Mouse (Mus musculus): ENCODE measurements around the gene Sprr2b. TPM values are rescaled to one million over a fixed set of nuclear protein-coding genes. Genes with fewer than 3 reads are reported as not detected.
"Not testable (repeated sequence)": the region's sequence is repeated elsewhere in the genome, so short reads cannot be mapped to it uniquely, and the experiment has no call there.

The Sprr2b gene
- total RNA-seq (2014; fragmentation: Nextera tagmentation) (not detected in 2 replicates), total RNA-seq (2017) (not detected in 2 replicates), polyA plus RNA-seq (2012) (not detected in 2 replicates)

DNA sequence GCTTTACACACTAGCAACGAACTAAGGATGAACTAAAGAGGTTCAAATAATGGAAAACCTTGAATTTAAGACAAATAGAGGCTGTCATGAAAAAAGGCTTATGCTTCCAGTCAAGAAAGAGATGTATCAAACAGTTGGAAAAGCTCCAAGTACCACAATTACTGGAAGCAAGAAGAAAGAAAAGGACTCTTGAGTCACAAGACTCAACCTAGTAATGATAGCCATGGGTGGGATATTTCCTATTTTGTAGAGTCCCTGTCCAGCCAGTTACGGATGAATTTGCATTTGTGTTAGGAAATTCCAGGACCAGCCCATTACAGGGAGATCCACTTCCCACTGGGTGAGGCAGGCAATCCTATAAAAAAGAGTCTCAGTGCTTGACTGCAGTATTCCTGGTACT is at the start of gene Sprr2b:
Sprr2b (plus strand) TSS at position 301 of the 400 bp plus-strand sequence.
- no peaks in the 10 kb centered on the region for H3K27me3 ChIP-seq (ENCODE audit: insufficient read depth, low read length)
- no peaks in the 10 kb centered on the region for H3K4me1 ChIP-seq (ENCODE audit: insufficient read depth, low read depth, low read length)
- TF ChIP-seq POLR2AphosphoS5 (IDR thresholded peaks at IDR 0.05; ENCODE audit: insufficient replicate concordance, low read depth, low read length) (no peak), GATA2 (IDR thresholded peaks at IDR 0.05; ENCODE audit: borderline replicate concordance, low read depth, low read length) (no peak), TAL1 (conservative IDR thresholded peaks at IDR 0.05; ENCODE audit: low read depth, low read length) (no peak), GATA1 (IDR thresholded peaks at IDR 0.05; ENCODE audit: borderline replicate concordance, low read length) (no peak)
- H3K36me3 ChIP-seq (replicated peaks) = no peaks in the 10 kb centered on the region
- H3K4me3 ChIP-seq (ENCODE audit: low read depth, low read length) = no peak within 1 kb of the TSS
- 0 out of 2 replicates have a peak, but pooled peaks cover 2% of the 10 kb centered on the region for H3K9me3 ChIP-seq (replicated peaks)
- DNase-seq (ENCODE audit: low spot score) (no peak), ATAC-seq (ENCODE audit: extremely low read depth, insufficient number of reproducible peaks, low FRiP score, poor library complexity, severe bottlenecking) (no peak)

DNA sequence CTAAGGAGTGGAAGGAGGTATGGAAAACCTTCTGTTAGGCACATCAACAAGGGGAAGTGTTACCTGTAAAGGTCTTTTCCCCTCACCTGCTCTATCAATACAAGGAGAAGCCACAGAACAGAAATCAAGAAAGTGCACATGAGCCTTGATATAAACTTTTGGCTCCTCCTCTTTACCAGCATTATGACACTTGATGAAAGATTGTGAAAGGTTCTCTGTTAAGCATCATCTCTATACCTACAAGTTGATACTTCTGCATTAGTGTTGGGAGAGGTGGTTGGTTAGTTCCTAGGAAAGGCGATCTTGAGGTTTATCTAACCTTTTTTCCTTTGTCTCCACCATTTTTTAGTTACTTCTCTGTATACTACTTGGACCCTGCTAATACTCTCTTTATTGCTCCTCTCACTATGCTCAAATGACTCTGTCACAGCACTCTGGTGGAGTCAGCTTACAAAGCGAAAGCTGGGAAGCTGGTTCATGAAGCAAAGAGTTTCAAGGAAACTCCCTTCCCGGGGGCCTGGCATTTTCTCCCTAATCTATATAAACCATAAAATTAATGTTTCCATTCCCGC is 44.9 kb upstream of the Sprr2b start:
- not testable (repeated sequence) for H3K4me1 ChIP-seq (ENCODE audit: insufficient read depth, low read depth, low read length); H3K36me3 ChIP-seq (replicated peaks); H3K27me3 ChIP-seq (ENCODE audit: insufficient read depth, low read length); H3K9me3 ChIP-seq (replicated peaks); ATAC-seq (ENCODE audit: extremely low read depth, insufficient number of reproducible peaks, low FRiP score, poor library complexity, severe bottlenecking); H3K4me3 ChIP-seq (ENCODE audit: low read depth, low read length); DNase-seq (ENCODE audit: low spot score)

- DNase-seq (ENCODE audit: low spot score); H3K4me1 ChIP-seq (ENCODE audit: insufficient read depth, low read depth, low read length); H3K36me3 ChIP-seq (replicated peaks); H3K4me3 ChIP-seq (ENCODE audit: low read depth, low read length); H3K9me3 ChIP-seq (replicated peaks); ATAC-seq (ENCODE audit: extremely low read depth, insufficient number of reproducible peaks, low FRiP score, poor library complexity, severe bottlenecking); H3K27me3 ChIP-seq (ENCODE audit: insufficient read depth, low read length): not testable (repeated sequence)
Observed at GRCm38 (mm10) chr3:92273504-92273903, 42.9 kb upstream of the Sprr2b start.

- H3K4me1 ChIP-seq (ENCODE audit: insufficient read depth, low read depth, low read length); H3K27me3 ChIP-seq (ENCODE audit: insufficient read depth, low read length); DNase-seq (ENCODE audit: low spot score); H3K9me3 ChIP-seq (replicated peaks); ATAC-seq (ENCODE audit: extremely low read depth, insufficient number of reproducible peaks, low FRiP score, poor library complexity, severe bottlenecking); H3K4me3 ChIP-seq (ENCODE audit: low read depth, low read length); H3K36me3 ChIP-seq (replicated peaks): not testable (repeated sequence)
Observed at GRCm38 (mm10) chr3:92274018-92274417, 42.4 kb upstream of the Sprr2b start.

GRCm38 (mm10) chr3:92279663-92280062 is 36.8 kb upstream of the Sprr2b start:
- not testable (repeated sequence) for H3K4me3 ChIP-seq (ENCODE audit: low read depth, low read length); H3K9me3 ChIP-seq (replicated peaks); H3K27me3 ChIP-seq (ENCODE audit: insufficient read depth, low read length); DNase-seq (ENCODE audit: low spot score); H3K36me3 ChIP-seq (replicated peaks); H3K4me1 ChIP-seq (ENCODE audit: insufficient read depth, low read depth, low read length); ATAC-seq (ENCODE audit: extremely low read depth, insufficient number of reproducible peaks, low FRiP score, poor library complexity, severe bottlenecking)

DNA sequence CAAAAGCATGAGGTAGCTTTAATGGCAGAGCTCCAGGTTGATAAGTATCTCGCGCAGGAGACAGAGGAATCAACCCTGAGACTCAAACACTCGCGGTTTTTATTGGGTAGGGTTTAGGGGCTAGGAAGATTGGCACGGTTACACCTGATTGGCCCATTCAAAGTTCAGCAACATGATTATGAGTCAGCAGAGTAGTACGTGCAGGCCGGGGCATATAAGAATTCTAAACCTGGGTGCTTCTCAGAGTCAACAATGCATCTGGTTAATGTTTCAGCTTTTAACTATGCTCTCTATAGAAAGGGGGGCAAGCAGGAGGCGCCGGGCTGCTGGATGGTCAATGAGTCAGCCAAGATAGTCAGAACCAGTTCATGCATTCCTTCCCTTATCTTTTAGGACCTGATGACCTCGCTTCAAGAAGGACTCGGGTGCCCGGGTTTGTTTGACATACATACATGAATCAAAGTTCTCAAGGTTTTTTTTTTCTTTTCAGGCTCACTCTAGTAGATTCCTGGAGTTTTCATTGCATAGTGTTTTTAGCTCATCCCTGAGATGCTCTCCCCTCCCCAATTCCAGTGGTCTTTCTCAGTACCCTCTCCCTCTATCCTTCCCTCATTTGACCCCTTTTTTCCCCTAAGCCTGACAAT is 35.3 kb upstream of the Sprr2b start:
- not testable (repeated sequence) for H3K27me3 ChIP-seq (ENCODE audit: insufficient read depth, low read length); DNase-seq (ENCODE audit: low spot score); ATAC-seq (ENCODE audit: extremely low read depth, insufficient number of reproducible peaks, low FRiP score, poor library complexity, severe bottlenecking); H3K9me3 ChIP-seq (replicated peaks); H3K36me3 ChIP-seq (replicated peaks); H3K4me3 ChIP-seq (ENCODE audit: low read depth, low read length); H3K4me1 ChIP-seq (ENCODE audit: insufficient read depth, low read depth, low read length)

GRCm38 (mm10) chr3:92285101-92285500 is 31.3 kb upstream of the Sprr2b start, which contains the start of gene Sprr2a3:
Sprr2a3 (plus strand) TSS chr3:92285417.
- not testable (repeated sequence) for H3K4me1 ChIP-seq (ENCODE audit: insufficient read depth, low read depth, low read length); ATAC-seq (ENCODE audit: extremely low read depth, insufficient number of reproducible peaks, low FRiP score, poor library complexity, severe bottlenecking); H3K9me3 ChIP-seq (replicated peaks); H3K36me3 ChIP-seq (replicated peaks); H3K4me3 ChIP-seq (ENCODE audit: low read depth, low read length); DNase-seq (ENCODE audit: low spot score); H3K27me3 ChIP-seq (ENCODE audit: insufficient read depth, low read length)

- DNase-seq (ENCODE audit: low spot score); H3K9me3 ChIP-seq (replicated peaks); H3K4me1 ChIP-seq (ENCODE audit: insufficient read depth, low read depth, low read length); H3K36me3 ChIP-seq (replicated peaks); ATAC-seq (ENCODE audit: extremely low read depth, insufficient number of reproducible peaks, low FRiP score, poor library complexity, severe bottlenecking); H3K4me3 ChIP-seq (ENCODE audit: low read depth, low read length); H3K27me3 ChIP-seq (ENCODE audit: insufficient read depth, low read length): not testable (repeated sequence)
Observed at GRCm38 (mm10) chr3:92288489-92288888, 27.9 kb upstream of the Sprr2b start.

Measured in G1E (cell line).